Mouse (Mus musculus): ENCODE results near the gene Slc7a8. TPM values are rescaled to one million over a fixed set of nuclear protein-coding genes. Genes with fewer than 3 reads are reported as not detected.

Gene Slc7a8
- polyA plus RNA-seq, 1 experiment: 174 TPM

GRCm38 (mm10) chr14:54752938-54753337 is 28.8 kb downstream of the Slc7a8 start:
- no peak for TF ChIP-seq CTCF (IDR thresholded peaks at IDR 0.05; ENCODE audit: extremely low read depth, insufficient read length, insufficient replicate concordance, low read depth, low read length)
- no peak for TF ChIP-seq POLR2A (IDR thresholded peaks at IDR 0.05; ENCODE audit: low read depth, low read length)
- WGBS: 88% methylated on average over 6 of the region's 6 CpGs
- no peaks in the 10 kb centered on the region for H3K27me3 ChIP-seq (ENCODE audit: control insufficient read depth, insufficient read depth, low read length)
- no peak overlapping the region for H3K4me3 ChIP-seq (ENCODE audit: low read depth, low read length)
- H3K27ac ChIP-seq (ENCODE audit: insufficient read depth, low read depth, low read length): no peak overlapping the region
- H3K36me3 ChIP-seq (ENCODE audit: control insufficient read depth, insufficient read depth, low read length): peaks cover 38% of the 10 kb centered on the region
- peaks cover 8% of the 10 kb centered on the region for H3K4me1 ChIP-seq (ENCODE audit: control insufficient read depth, insufficient read depth, insufficient read length, low read length)

GRCm38 (mm10) chr14:54751768-54752167 is 30.0 kb downstream of the Slc7a8 start:
- no peak for TF ChIP-seq CTCF (IDR thresholded peaks at IDR 0.05; ENCODE audit: extremely low read depth, insufficient read length, insufficient replicate concordance, low read depth, low read length)
- TF ChIP-seq POLR2A (IDR thresholded peaks at IDR 0.05; ENCODE audit: low read depth, low read length): no peak
- Histone ChIP-seq H3K27ac (ENCODE audit: insufficient read depth, low read depth, low read length) (no peak overlapping the region), H3K27me3 (ENCODE audit: control insufficient read depth, insufficient read depth, low read length) (no peaks in the 10 kb centered on the region), H3K4me1 (ENCODE audit: control insufficient read depth, insufficient read depth, insufficient read length, low read length) (peaks cover 8% of the 10 kb centered on the region), H3K36me3 (ENCODE audit: control insufficient read depth, insufficient read depth, low read length) (peaks cover 34% of the 10 kb centered on the region), H3K4me3 (ENCODE audit: low read depth, low read length) (no peak overlapping the region)
- 95% methylated on average over 1 of the region's 1 CpGs for WGBS

GRCm38 (mm10) chr14:54749238-54749637 is 32.5 kb downstream of the Slc7a8 start:
- no peak overlapping the region for H3K4me3 ChIP-seq (ENCODE audit: low read depth, low read length)
- WGBS: 73% methylated on average over 4 of the region's 4 CpGs
- H3K36me3 ChIP-seq (ENCODE audit: control insufficient read depth, insufficient read depth, low read length): peaks cover 27% of the 10 kb centered on the region
- no peak overlapping the region for H3K27ac ChIP-seq (ENCODE audit: insufficient read depth, low read depth, low read length)
- H3K27me3 ChIP-seq (ENCODE audit: control insufficient read depth, insufficient read depth, low read length): no peaks in the 10 kb centered on the region
- H3K4me1 ChIP-seq (ENCODE audit: control insufficient read depth, insufficient read depth, insufficient read length, low read length): peaks cover 11% of the 10 kb centered on the region
- TF ChIP-seq POLR2A (IDR thresholded peaks at IDR 0.05; ENCODE audit: low read depth, low read length): no peak
- TF ChIP-seq CTCF (IDR thresholded peaks at IDR 0.05; ENCODE audit: extremely low read depth, insufficient read length, insufficient replicate concordance, low read depth, low read length): no peak

- Histone ChIP-seq H3K27ac (ENCODE audit: insufficient read depth, low read depth, low read length) (no peak overlapping the region), H3K27me3 (ENCODE audit: control insufficient read depth, insufficient read depth, low read length) (no peaks in the 10 kb centered on the region), H3K36me3 (ENCODE audit: control insufficient read depth, insufficient read depth, low read length) (peaks cover 21% of the 10 kb centered on the region), H3K4me1 (ENCODE audit: control insufficient read depth, insufficient read depth, insufficient read length, low read length) (peaks cover 18% of the 10 kb centered on the region), H3K4me3 (ENCODE audit: low read depth, low read length) (no peak overlapping the region)
- 75% methylated on average over 16 of the region's 16 CpGs for WGBS
- TF ChIP-seq CTCF (IDR thresholded peaks at IDR 0.05; ENCODE audit: extremely low read depth, insufficient read length, insufficient replicate concordance, low read depth, low read length): no peak
- TF ChIP-seq POLR2A (IDR thresholded peaks at IDR 0.05; ENCODE audit: low read depth, low read length): no peak
These were observed 33.5 kb downstream of the Slc7a8 start for GRCm38 (mm10) chr14:54747942-54748917.

GRCm38 (mm10) chr14:54746038-54746437 is 35.7 kb downstream of the Slc7a8 start:
- Histone ChIP-seq H3K4me3 (ENCODE audit: low read depth, low read length) (no peak overlapping the region), H3K36me3 (ENCODE audit: control insufficient read depth, insufficient read depth, low read length) (peaks cover 15% of the 10 kb centered on the region; the same call in 1 of the 2 replicates), H3K4me1 (ENCODE audit: control insufficient read depth, insufficient read depth, insufficient read length, low read length) (peaks cover 34% of the 10 kb centered on the region), H3K27ac (ENCODE audit: insufficient read depth, low read depth, low read length) (0 out of 2 replicates have a peak overlapping the region, but pooled peaks have one; percentile 16), H3K27me3 (ENCODE audit: control insufficient read depth, insufficient read depth, low read length) (no peaks in the 10 kb centered on the region)
- no peak for TF ChIP-seq POLR2A (IDR thresholded peaks at IDR 0.05; ENCODE audit: low read depth, low read length)
- 27% methylated on average over 9 of the region's 9 CpGs for WGBS

GRCm38 (mm10) chr14:54744473-54744872 is 37.3 kb downstream of the Slc7a8 start:
- Histone ChIP-seq H3K4me3 (ENCODE audit: low read depth, low read length) (no peak overlapping the region), H3K27ac (ENCODE audit: insufficient read depth, low read depth, low read length) (no peak overlapping the region; the same call in 1 of the 2 replicates), H3K27me3 (ENCODE audit: control insufficient read depth, insufficient read depth, low read length) (no peaks in the 10 kb centered on the region), H3K36me3 (ENCODE audit: control insufficient read depth, insufficient read depth, low read length) (peaks cover 8% of the 10 kb centered on the region; the same call in 1 of the 2 replicates), H3K4me1 (ENCODE audit: control insufficient read depth, insufficient read depth, insufficient read length, low read length) (peaks cover 34% of the 10 kb centered on the region)
- TF ChIP-seq CTCF (IDR thresholded peaks at IDR 0.05; ENCODE audit: extremely low read depth, insufficient read length, insufficient replicate concordance, low read depth, low read length) (no peak), POLR2A (IDR thresholded peaks at IDR 0.05; ENCODE audit: low read depth, low read length) (no peak)
- WGBS: 21% methylated on average over 8 of the region's 8 CpGs

- WGBS: 23% methylated on average over 2 of the region's 2 CpGs
- Histone ChIP-seq H3K27ac (ENCODE audit: insufficient read depth, low read depth, low read length) (peak overlapping the region; percentile 65), H3K4me1 (ENCODE audit: control insufficient read depth, insufficient read depth, insufficient read length, low read length) (peaks cover 37% of the 10 kb centered on the region), H3K36me3 (ENCODE audit: control insufficient read depth, insufficient read depth, low read length) (peaks cover 14% of the 10 kb centered on the region), H3K27me3 (ENCODE audit: control insufficient read depth, insufficient read depth, low read length) (no peaks in the 10 kb centered on the region), H3K4me3 (ENCODE audit: low read depth, low read length) (no peak overlapping the region)
- no peak for TF ChIP-seq POLR2A (IDR thresholded peaks at IDR 0.05; ENCODE audit: low read depth, low read length)
- no peak for TF ChIP-seq CTCF (IDR thresholded peaks at IDR 0.05; ENCODE audit: extremely low read depth, insufficient read length, insufficient replicate concordance, low read depth, low read length)
These were observed 39.4 kb downstream of the Slc7a8 start for GRCm38 (mm10) chr14:54742375-54742774.
